Mouse (Mus musculus): Measurements from ENCODE around the gene Cpt1b.

DNA sequence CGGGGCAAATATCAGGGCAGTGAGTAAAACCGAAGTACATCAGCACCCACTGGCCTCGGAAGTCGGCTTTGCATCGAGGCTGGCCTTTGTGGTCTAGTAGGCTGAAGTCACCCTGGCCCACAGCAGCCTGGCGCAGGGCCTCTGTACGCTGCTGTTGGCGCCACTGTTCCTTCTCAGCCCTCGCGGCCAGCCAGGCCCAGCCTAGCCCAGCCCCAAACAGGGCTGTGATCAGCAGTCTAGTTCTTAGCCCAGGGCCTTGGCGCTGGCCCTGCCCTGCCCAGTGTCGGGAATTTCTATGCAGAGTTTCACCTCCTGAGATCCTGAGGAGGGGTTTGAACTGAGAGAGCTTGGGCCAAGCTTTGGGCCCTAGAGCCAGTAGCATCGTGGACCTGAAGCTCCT is 53.6 kb downstream of the Cpt1b start:
- TF ChIP-seq CEBPB (IDR thresholded peaks at IDR 0.05; ENCODE audit: insufficient read depth, poor library complexity, severe bottlenecking) (no peak), TCF12 (IDR thresholded peaks at IDR 0.05; ENCODE audit: insufficient read depth, poor library complexity, severe bottlenecking) (no peak), REST (IDR thresholded peaks at IDR 0.05; ENCODE audit: insufficient read depth, insufficient read length) (no peak), POLR2A (IDR thresholded peaks at IDR 0.05; ENCODE audit: insufficient read length, low read depth) (no peak), MYOG (IDR thresholded peaks at IDR 0.05; ENCODE audit: control insufficient read depth in 1 of 3, insufficient read depth in 1 of 3, insufficient read length in 2 of 3, low read depth in 2 of 3) (no peak), POLR2AphosphoS2 (IDR thresholded peaks at IDR 0.05; ENCODE audit: insufficient read length, low read depth) (no peak), MAX (IDR thresholded peaks at IDR 0.05; ENCODE audit: low read depth) (no peak)
